Mouse (Mus musculus) cerebellum, postnatal 10 days (tissue): ENCODE measurements around the gene Trim71.

Experiments used
- DNase-seq, 2 experiments: peaks; one replicate each; pipeline ENCODE4 v3.0.0; 2021; ENCODE audit warnings: mixed read lengths in 2 of 2

Gene Trim71

DNA sequence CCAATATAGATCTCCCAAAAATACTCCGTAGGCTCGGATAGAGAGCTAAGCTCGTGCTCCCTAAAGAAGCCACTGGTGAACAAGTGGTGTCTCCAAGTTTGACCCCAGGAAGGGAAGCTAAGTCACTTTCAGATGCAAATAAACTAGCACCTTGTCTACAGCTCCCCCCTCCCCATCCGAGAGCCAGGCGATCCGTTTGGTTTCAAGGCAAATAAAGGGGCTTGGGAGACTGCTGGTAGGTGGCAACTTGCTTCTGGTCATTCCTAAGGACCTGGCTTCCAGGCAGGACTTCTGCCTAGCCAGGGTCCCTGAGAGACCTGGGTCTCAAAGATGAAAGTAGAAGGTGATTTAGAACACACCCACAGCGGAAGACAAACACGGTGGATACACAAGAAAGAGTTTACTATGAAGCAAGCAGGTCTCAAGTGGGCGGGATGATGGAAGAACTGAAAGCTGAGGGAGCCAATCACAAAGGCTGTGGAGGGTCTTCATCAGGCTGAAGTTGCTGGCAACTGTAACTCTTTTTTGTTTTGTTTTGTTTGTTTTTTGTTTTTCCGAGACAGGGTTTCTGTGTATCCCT lies 7.8 kb downstream of the Trim71 start:
- DNase-seq, result no peak

DNA sequence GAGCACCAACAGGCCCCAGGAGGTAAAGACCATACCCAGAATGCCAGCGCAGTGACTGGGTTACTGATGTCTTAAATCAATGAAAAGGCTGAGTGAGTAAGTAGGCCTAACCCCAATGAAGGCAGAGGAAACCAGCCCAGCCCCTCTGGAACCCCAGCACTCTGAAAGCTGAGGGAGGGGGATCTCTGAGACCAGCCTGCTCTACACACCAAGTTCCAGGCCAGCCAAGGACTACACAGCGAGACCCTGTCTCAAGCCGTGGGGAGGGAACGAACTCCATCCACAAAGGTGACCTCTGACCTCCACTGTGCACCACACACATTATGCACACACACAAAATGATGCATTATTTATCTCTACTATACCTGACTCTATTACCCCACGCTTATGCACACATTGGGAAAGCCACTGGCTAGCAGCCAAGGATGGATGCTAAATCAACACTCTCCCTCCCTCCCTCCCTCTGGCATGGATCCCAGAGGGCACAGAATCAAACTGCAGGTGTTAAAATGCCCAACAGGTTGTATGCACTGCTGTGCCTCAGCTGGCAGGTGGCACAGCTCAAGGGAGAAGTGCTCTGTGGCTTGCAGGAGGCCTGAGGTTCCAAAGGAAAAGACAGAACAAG lies 9.7 kb downstream of the Trim71 start:
- peak; percentile 31 to 41 for DNase-seq

DNA sequence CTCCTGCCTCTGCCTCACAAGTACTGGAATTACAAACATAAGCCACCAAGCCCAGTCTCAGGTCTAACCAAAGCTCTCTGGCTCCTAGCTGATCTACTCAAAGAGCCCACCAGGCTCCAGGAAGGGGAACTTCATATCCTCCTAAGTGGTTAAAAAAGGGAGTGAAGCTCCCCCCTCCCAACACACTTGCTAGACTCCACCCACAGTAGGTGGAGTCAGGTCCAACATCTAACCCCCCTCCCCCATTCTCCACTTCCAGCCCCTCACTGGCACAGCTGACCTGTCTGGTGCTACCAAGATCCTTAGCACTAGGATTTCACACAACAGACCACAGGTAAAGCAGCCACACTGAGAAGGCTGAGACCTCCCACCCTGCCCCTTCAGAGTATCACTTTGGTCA lies 10.3 kb downstream of the Trim71 start:
- DNase-seq, result no peak

DNA sequence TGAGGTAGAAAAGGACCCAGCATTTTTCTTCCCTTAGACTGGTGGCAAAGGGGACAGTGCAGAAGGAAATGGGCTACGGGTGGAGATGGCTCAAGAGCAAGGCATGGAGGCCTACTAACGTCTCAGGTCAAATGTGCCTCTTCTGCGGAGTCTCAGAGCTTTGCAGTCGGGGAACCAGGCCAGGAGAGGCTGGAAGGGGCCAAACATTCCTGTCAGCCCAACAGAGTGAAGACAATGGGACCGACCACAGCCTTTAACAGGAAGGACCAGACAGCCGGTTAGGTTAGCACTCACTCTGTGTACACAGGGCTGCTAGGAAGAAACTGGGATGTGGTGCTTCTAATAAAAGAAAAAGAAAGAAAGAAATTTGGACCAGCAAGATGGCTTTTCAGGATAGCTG lies 14.1 kb downstream of the Trim71 start:
- no peak for DNase-seq

DNA sequence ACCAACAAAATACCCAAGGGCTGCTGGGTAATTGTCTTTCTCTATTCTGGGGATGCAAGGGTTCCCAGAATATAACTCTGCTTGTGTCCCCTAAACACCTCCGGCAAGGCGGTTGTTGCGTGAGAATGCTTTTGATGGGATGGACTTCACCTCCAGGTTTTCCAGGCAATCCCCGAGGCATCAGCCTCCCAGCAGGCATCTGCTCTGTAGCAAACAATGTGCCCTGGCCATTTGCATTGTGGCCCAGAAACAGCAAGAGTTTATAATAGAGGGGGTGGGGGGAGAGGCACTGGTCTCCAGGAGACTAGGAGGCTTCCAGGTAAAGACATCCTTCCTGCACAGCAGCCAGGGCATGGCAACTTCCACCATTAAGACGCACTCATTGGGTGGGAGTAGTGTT lies 15.1 kb downstream of the Trim71 start:
- no peak for DNase-seq

DNA sequence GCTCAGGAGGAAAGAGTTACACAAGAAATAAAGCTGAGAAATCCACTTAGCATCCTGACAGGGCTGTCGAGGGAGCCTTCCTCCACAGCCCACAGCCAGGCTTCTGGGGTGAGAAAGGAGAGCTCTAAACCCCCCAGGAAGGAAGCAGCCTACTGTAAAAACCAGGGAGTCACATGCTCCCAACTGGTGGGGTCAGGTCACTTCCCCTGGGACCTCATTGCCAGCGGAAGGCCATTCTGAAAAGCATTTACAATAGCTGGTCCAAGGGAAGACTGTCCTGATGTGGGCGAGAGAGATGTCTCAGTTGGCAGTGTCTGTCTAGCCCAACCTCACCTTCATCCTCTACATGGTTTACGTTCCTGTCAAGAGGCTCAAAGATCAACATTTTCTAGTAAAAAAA lies 15.7 kb downstream of the Trim71 start:
- DNase-seq, result no peak

DNA sequence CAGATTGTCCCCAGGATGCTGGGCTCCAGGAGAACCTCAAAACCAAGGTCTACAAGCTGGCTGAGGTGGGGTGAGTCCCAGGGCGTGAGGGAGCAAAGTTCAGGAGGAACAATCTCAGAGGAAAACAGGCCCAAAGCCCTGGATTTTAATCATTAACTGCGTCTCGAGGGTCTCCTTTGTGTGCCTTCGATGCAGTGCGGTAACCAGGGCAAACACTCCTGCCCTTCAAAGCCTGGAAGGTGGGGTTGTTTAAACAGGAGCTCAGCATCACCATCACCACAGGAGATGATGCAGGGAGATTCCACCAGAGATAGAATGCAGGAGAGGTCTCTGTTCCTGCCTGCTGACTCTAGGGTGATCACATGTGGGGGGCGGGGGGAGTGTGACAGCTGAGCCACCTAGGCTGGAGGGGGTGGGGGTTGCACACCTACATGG lies 16.5 kb downstream of the Trim71 start:
- DNase-seq, result no peak

DNA sequence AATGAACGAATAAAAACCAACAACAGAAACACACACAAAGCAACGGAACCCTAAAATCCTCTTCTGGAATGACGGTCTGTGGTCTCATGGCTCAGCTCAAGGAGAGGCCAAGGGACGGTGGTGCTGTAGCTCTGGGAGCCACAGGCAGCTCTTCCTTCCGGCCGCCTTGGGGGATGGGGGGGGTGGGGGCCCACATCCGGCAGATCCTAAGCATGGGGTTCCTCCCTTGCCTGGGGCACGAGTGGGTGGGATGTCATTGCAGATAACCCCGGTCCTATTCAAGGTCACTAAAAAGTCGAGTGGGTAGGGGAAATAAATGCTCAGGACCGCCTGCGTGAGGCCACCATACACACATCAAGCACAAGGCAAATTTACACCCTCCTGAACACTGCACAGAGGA lies 17.4 kb downstream of the Trim71 start:
- no peak for DNase-seq

DNA sequence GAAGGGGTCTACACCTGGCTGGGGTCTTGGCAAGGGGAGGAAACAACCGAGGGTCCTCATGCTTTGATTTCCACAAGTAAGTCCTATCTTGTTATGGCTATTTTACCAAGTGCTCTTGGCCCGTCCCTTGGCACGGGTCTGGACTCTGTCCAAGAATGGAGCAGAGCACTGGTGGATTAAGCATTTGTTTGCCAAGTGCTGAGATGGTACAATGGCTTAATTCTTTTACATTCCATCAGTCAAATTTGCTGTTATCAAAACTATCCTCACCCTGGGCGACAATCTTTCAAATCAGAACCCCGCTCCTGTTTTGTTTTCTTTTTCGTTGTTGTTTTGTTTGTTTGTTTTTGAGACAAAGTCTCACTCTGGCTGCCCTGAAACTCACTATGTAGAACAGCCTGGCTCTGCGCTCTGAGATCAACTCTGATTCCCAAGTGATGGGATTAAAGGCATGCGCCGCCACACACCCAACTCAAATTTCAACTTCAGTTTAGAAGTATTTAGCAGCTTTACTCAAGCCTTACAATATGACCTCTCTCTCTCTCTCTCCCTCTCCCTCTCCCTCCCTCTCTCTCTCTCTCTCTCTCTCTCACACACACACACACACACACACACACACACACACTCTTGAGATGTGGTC lies 19.3 kb downstream of the Trim71 start:
- peak; percentile 72 to 73 for DNase-seq

DNA sequence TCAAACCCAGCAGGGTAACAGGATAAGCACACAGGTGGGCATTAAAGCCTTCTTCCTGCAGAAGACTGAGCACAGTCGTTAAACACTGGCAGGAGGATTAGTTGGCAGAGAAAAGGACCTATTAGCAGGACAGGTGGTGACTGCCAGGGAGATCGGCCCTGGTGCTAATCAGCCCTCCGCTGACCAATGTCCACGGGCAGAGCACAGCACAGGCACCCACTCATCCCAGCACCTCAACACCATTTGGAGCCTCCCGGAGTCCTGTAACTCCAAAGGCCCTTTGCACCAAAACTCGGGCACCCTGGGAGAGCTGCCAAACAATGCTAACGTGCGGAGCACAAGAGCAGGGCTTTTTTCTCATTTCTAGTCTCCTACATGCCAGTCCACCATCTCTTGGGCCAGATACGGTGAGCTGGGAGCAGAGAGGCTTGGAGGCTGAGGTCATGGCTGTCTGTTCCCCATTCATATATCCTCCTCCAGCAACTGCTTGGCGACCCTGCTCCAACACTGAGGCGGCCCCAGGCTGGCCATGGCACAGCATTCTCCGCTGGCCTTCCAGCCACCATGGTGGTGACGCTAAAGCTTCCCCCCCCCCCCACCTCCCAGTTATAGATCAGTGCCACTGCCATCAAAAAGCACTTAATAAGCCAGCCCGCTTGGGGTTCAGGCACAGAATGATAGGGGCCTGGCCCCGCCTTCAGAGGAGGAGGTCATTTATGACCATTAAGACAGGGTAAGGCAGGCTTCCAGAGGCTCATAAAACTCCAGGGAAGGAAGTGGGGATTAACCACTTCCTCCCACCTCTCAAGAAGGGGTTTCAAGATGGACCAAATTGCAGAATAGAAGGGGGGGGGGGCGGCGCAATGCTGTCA lies 20.1 kb downstream of the Trim71 start:
- peak; percentile 69 to 75 for DNase-seq

DNA sequence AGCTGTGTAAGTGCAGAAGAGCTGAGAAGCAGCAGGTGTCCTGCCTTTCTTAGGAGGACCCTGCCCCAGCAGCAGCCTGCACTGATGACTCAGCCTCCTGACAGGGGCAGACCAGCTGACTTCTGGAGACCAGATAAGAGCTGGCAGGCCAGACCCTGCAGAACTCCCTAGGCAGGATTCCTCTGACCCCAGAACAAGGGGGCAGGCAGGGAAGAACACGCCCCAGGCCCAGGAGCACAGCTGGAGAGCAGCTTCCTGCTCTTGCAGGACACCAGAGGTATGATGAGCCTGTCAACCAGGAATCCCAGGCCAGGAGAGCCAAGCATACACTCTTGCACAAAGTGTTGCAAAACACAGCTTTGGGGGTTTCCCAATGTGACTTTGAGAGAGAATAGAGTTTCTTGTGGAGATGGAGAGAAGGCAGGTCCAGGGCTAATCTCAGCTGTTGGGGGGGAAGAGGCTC lies 22.9 kb downstream of the Trim71 start:
- no peak for DNase-seq

DNA sequence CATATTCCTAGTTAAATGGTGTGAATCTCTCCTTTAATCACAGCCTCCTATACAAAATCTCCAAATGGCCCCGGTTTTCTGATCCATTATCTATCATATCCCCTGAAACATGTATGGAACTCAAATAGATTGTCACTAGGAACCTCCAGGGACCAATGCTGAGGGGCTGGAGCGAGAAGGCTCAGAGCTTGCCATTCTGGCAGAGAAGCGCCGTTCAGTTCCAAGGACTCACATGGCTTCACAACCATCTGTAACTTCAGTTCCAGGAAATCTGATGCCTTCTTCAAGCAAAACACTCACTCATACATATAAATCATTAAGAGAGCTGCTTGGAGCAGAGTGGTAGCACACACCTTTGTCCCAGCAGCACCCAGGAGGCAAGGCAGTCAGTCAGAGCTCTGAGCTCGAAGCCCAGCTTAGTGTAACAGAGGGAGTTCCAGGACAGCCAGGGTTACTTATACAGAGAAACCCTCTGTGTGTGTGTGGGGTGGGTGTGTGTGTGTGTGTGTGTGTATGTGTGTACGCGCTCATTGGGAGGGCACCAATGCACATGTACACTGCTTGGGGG lies 25.1 kb downstream of the Trim71 start:
- DNase-seq, result peak; percentile 52 to 62

DNA sequence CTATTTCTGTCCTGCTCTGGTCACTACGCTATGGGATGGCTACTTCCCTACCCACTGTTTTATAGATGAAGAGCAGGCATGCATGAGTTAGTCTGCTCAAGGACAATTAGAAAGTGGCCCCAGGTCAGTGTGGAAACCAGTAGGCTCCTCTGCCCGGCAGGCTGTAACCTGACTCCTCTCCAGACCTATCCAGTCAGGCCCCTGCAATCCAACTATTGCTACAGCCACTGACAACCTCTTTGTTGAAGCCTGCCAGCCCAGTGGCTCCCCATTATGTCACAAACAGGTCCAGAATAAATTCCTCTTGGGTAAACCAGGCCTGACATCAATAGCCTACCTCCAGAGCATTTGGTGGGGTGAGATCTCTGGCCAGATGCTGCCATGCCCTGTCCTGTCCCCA lies 27.5 kb downstream of the Trim71 start:
- DNase-seq, result no peak

DNA sequence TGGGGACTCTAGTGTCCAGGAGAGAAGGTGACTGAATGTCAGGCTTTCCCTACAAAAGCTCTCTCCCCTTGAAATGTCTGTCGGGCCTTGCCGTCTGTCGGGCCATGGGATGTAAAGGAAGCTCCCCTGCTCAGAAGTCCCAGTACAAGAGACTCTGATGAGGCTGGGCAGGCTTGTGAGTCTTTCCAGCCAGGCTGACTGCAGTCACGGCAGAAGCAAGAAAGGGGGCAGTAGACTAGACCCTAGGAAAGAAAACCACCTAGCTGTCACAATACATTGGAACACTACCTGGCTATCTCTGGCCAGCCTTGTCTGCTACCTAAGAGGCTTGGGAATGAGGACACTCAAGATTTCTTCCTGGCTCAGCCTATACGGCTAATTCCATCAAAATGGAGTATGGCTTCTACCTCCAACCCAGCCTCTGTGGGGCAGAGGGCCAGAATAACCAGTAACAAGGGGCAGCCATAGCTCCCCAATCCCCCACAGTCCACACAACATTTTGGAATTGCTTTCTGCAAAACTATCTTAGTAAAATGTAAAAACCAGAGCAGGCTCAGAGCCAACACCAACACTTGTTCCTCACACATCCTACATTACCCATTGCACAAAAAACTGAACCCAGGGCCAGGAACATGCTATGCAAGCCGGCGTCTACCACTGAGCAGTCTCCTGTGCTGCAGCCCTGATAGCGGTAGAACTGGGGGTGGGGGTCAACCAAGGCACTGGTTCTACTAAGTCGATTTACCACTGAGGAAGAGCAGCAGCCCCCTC lies 29.2 kb downstream of the Trim71 start:
- no peak for DNase-seq

DNA sequence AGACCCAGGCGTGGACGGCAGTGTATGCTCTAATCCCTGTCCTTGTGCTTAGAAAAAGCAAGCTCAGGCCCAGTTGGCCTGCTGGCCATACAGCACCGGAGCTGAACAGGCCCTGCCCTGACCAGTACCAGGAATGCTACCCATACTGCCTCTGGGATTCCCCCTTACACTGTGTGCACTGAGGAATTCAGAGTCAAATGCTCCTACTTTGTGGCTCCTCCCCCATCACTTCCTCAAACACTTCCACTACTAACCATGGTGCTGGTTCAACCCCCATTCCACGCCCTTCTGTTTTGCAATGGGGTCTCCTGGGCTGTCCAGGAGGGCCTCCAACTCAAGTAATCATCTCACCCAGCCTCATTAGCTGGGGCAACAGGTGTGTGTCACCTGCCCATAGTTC lies 30.3 kb downstream of the Trim71 start:
- DNase-seq, result no peak

DNA sequence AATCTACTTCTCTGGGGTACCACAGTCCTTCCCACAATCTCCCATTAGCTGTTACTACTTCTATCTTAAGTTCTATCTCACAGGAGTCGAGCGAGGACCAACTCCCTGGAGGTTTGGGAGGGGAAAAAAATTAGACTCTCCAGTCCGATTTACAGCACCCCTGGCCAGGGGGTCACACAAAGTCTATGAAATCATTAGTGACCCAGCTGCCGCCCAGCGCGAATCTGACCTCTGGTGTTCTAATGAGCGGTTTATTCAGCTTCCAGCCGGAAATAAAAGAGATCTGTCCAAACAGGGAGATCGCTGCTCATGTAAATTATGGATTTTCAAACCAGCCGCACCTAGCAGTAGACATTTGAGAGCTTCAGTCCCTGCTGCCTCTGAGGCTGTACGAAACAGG lies 32.9 kb downstream of the Trim71 start:
- DNase-seq, result no peak

DNA sequence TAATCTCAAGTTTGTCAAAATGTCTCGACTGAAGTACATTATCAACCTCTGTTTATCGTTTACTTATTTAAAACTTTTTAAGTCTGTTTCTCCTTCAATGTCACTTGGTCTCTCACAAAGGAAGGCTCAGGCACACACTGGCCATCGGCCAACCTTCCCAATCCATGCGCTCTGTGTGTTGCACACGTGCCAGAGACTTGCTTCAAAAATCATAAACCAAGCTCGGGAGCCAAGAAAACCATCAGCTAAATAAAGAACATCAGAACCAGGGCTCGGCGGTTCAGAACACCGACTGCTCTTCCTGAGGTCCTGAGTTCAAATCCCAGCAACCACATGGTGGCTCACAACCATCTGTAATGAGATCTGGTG lies 35.5 kb downstream of the Trim71 start:
- peak; percentile 54 to 72 for DNase-seq

DNA sequence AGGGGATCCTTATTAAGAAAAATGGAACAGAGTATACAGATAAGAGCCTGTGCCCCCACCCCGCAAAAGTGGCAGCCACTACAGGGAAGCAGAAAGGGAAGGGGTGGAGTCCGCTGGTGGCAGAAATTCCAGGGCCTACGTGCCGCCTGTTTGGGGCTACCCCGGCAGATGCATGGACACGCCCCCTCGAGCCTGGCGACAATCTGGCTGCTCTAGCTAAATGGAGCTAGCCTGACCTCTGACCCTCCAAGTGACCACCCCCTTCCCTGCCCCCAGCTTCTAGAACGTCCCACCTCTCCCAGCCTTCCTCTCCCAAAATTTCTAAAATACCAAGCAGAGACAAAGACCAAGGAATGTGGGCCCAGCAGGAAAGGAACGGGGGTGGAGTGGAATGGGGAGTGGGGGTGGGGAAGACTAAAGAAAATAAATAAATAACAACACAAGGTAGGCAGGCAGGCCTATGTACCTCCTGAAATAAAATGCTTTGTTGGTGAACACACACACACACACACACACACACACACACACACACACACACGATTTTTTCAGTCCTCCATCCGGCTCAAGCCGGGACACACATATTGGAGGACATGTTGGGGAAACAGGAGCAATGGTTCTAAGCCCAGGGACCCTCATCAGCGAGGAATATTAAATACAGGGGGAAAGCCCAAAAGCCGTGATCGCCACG lies 36.0 kb downstream of the Trim71 start:
- peak in 1 of 2 experiments; percentile 50 for DNase-seq

DNA sequence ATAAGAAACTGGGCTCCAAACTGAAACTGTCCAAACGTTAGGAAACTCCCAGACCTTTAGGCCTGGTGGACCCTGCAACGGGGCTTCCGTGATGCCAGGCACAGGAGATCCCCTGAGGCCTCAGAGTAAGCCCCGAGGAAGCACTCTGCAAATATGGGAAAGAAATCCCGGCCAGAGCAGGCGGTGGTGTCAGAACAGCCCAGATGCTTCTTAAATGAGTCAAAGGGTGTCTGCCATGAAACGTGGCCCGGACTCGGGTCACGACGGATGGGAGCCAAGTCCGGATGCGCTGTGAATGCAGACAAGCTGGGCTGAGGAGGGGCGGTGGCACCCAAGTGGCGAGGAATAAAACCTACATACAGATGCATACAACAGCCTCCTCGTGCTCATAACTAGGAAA lies 37.1 kb downstream of the Trim71 start:
- peak; percentile 41 to 59 for DNase-seq

DNA sequence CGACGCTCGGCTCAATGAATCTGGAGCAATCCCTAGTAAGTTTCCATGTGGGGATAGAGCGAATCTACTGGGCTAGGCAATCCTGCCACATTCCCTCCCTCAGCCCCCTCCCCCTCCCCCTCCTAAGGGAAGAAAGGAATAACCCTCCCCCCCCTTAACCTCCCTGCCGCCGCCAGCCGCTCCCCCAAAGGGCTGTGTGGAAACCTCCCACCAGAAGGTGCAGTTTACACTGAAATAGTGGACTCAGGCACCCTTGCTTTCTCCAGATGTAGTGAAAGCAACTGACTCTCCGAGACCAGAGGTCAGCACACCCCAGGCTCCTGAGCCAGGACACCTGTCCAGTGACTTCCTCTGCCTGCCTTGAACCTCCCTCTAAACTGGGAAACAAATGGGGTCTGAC lies 37.6 kb downstream of the Trim71 start:
- no peak for DNase-seq

DNA sequence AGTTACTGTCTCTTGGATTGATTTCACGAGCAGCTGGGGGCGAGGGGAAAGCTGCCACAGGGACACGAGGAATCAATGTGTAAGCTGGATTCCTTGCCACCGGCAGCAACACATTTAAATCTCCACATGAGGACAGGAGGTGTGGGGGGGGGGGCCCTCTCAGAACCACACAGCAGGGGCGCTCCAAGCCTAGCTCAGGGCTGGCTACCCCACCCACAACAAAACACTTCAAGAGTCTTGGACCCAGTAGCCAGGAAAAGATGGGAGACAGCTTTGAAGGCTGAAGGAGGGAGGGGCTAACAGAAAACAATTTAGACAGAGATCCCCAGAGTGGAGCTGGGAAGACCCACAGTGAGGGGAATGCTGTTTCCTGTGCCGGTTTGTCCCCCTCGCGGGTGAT lies 38.3 kb downstream of the Trim71 start:
- DNase-seq, result peak in 1 of 2 experiments; percentile 41
